Mouse (Mus musculus) granulocyte monocyte progenitor cell, adult 5-6 weeks (primary cell): ENCODE measurements around the gene Galnt2. TPM values are rescaled to one million over a fixed set of nuclear protein-coding genes. Genes with fewer than 3 reads are reported as not detected.
A peak's percentile ranks its signal among the peaks of the same experiment; 100 is the strongest.

Experiments
- ATAC-seq: replicated peaks from 2 replicates; pipeline ENCODE4 v1.8.0; 2016; ENCODE audit warnings: mild to moderate bottlenecking, moderate TSS enrichment, inconsistent platforms; ENCODE audit not compliant: poor library complexity, severe bottlenecking
- total RNA-seq, 2 experiments: library from RNA; stranded (forward) in 1 of 2; stranded (reverse) in 1 of 2; fragments of 200-712, 200-1000 nt in 1 of 2; fragments of >200 nt in 1 of 2; fragmentation: Nextera tagmentation in 1 of 2; gene quantifications; 2 replicates each; pipeline ENCODE4 v1.2.3; 2014 to 2017

Gene Galnt2
- total RNA-seq (2014; fragmentation: Nextera tagmentation) (25.6 and 48.0 TPM in 2 replicates), total RNA-seq (2017) (20.4 and 32.7 TPM in 2 replicates)

DNA sequence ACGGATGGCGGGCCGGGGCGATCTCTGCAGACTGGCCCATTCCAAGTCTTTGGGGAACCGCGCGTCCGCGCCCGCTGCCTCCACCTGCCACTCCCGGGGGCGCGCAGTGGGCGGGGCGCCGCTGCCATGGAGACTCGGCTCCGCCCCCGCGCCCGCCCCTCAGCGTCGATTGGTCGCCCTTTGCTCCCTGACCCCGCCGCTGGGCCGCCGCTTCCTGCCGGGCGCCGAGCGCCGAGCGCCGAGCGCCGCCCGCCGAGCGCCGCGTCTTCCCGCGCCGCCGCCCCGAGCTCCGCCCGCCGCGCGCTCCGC, at the start of gene Galnt2:
Gene Galnt2, plus strand, starts transcription at position 216 of the 309 bp plus-strand sequence.
- ATAC-seq, result peak; percentile 85

DNA sequence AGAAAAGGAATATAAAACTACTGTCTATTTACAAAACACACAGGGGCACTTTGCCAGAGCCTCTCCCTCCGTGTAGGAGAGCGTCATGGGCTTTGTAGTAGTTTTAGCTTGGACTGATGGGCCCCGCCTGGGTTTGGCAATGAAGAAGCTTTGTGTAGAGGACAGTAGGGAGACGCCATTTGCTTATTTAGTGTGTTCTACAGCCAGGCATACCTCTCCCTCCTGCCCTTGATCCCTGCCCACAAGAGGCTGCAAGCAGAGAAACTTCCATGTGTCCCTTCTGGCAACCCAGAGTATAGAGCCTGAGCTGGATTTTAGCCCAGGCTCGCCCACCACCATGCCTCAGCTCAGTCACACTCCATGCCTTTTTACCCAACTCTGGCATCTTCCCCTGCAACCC, 49.4 kb upstream of the Galnt2 start:
- no peak for ATAC-seq

DNA sequence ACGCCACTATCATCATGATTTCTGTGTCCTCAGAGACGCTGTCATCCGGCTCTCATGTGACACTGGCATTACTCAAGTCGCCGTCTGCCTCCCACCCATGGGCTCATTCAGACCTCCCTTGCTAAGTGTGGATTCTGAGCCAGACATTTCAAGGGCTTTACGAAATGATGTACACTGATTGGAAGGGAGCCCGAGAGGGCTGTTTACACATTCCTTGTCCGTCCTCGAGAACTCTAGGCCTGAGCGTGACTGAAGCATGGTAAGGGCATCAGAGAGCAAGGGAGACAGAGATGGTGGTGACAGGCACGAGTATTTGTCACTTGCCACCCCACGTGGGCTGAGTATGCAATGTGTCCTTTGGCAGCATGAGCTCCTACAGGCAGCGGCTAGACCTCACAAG, 49.0 kb upstream of the Galnt2 start:
- no peak for ATAC-seq

DNA sequence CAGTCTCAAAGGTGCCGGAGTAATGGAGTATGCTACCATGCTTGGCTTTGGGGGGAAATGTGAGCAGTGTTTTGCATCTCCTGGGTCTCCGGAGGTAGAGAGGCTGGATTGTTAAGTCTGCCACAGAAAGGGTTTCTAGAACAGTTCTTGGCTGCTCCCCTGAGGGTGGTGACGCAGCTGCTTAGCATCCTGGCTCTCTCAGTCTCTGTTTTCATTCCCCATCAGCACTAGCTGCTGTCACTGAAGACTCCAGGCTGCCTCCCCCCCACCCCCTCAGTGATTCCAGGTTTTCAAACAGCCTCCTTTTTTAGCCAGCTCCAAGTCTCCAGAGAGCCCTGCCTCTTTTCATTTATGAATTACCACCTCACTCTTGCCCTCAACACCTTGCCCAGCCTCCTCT, 47.1 kb upstream of the Galnt2 start:
- ATAC-seq, result no peak

DNA sequence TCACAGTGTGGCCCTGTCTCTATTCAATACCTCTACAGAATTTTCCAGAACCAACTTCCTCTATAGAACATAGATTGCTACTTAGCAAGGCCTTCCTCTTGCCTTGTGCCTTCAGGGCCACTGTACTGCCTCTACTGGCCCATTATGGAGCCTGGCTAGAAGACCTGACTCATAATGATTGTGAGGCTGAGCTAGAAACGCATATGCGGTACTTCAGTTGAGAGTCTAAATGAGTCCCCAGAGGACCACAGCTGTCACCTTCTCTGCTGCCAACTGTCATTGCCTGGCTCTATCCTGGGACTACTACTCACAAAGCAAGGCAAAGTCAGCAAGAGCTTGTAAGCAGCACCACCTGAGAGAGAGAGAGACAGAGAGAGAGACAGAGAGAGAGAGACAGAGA, 46.7 kb upstream of the Galnt2 start:
- ATAC-seq, result no peak

DNA sequence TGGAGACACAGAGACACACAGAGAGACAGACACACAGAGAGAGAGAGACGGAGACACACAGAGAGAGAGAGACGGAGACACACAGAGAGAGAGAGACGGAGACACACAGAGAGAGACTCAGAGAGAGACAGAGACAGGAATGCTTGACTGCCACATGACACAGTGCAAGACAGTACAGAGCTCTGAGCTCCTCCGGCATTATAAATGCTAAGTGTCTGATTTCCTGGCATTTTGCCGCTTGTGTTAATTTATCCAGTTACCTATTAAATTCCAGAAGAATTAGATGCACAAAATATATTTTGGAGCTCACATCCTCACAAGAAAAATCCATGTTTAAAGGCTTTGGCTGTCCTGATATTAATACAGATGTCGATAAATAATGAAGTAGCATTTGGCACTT, 46.1 kb upstream of the Galnt2 start:
- ATAC-seq, result no peak

DNA sequence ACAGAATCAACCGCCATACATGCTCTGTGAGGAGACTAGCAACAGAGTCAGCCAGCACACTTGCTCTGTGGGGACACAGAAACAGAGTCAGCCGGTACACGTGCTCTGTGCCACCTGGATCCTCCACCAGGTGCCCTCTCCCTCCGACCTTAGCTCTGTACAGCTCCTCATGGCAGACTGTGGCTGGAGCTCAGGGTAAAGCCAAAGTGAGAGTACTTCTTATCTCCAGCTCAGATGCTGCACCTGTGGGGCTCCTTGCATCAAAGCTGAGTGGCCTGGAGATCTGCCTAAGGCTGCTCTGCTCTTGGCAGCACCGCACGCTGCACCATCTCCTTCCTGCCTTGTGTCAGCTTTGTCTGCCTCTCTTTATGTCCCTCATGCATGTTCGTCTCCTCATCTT, 40.8 kb upstream of the Galnt2 start:
- no peak for ATAC-seq

DNA sequence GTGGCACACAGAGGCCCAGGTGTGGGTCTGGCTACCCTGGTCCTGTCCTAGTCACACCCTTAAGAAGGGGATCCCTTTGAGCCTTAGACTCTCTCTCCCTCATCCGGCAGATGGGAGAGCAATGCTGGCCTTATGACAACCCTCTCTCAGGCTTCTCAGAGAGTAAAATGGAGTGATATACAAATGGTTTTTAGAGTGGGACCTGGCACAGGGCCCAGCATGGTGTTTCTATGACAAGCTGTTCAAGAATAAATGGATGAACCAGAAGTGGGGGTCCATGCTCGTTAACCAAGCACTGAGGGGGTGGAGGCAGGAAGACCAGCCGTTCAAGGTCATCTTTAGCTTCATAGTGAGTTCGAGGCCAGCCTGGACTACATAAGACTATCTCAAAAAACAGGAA, 38.9 kb upstream of the Galnt2 start:
- ATAC-seq, result no peak

DNA sequence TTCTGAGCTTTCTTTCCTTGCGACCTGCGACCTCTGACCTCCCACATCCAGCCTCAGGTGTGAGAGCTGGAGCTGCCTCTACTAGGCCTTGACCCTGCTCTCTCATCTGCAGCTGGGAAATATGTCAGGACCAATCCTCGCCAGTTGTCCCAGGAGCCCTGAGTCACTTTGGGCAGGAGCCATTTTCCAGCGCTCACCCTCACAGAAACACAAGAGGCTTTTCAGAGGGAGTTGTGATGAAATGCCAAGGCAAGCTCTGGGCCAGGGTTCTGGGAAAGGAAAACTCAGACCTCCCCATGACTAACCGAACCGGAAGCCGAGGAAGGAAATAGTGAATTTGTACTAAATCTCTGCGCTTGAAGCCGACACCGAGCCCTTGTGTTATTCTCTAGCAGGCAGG, 38.2 kb upstream of the Galnt2 start:
- no peak for ATAC-seq

DNA sequence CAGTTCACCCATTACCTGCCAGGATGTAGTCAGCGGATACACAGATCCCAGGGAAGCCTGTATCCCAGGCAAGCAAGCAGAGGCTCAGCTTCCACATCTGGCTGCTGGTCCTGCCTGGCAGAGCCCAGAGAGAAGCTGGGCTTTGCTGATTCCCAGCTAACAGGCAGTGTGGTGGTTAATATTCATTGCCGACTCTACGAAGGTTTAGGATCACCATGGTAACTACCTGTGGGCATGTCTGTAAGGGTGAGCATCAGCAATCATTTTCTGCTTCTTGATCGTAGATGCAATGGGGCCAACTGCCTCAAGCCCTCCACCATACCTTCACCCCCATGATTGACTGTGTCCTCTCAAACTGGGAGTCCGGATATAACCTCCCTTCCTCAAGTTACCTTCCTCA, 37.2 kb upstream of the Galnt2 start:
- no peak for ATAC-seq

DNA sequence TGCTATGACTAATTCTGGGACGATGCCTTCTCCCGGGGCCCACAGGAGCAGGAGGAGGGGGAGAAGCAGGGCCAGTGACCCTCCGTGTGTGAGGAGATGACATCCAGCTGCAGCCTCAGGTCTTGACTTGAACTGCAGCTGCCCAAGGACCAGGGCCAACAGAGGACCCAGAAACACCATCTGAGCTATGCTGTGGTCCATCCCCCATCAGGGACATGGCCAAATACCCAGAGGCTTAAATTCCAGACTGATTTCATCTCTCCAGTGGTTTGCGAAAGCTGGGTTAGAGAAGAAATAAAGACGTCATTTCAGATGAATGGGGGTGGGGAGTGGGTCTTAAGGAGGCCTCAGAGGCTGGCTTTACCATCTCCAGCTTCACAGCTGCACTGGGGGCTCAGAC, 35.0 kb upstream of the Galnt2 start:
- ATAC-seq, result no peak

DNA sequence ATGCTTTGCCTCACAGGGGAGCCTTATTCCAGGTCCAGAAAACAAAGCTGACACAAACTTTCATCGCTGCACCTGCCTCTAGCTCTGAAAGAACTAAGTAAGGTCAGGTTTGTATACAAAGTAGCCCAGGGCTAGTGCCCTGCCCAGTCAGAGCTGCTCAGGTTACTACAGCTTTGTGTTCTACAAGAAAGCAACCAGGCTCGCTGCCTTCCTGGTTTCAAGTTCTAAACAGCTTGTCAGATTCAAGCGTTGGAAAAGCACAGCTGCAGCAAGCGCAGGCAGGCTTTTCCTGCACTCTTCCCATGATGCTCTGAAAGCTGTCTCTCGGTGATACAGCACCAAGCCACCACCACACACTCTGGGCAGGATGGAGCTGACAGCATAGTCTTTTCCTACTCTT, 34.4 kb upstream of the Galnt2 start:
- no peak for ATAC-seq

DNA sequence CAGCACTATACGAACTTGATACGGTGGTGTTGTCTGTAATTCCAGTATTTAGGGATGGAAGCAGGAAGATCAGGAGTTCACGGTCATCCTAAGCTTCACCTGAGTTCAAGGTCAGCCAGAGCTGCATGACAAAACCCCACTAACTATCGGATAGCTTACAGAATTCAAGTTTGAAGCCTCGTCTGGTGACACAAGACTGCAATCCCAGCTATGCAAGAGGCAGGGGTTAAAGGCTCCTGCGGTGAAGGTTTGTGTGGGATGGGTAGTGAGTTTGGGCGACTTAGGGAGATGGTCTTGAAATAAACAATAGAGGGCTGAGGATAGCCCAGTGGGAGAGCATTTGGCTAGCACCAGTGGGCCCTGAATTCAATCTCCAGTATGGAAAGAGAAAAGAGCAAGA, 33.0 kb upstream of the Galnt2 start:
- no peak for ATAC-seq

DNA sequence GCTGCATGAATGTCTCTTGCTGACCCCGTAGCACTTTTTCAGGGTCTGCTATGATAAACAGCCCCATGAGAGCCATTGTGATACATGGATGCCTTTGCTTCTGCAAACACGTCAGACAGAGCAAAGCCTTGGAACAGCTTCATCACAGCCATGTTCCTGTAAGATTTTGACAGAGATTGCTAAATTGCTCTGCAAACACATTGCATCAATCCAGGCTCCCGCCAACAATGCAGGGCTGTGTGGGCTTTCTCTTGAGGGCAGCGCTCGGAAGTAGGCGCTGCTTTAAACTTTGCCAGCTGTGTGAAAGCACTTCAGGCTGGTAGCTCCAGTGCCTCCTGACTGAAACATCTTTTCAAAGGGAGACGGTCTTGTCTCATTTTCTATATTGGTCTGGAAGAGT, 30.8 kb upstream of the Galnt2 start:
- peak; percentile 78 for ATAC-seq

DNA sequence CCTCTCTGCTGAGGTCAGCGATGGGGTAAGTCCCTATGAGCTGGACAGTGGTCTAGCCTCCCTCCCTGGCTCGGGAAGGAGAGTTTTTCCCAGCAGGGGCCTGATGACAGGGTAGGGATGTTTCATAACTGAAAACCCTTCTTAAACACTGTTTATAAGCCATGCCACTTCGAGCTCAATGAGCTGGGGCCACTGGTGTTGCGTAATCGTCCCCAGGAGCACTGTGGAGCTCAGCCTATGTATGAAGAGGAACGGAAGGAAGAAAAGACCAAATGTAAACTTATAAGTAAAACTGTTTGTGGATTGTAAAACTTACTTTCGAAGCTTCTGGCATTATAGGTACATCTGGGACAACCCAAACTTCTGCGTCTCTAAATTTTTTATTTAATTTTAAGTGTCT, 29.5 kb upstream of the Galnt2 start:
- ATAC-seq, result peak; percentile 56

DNA sequence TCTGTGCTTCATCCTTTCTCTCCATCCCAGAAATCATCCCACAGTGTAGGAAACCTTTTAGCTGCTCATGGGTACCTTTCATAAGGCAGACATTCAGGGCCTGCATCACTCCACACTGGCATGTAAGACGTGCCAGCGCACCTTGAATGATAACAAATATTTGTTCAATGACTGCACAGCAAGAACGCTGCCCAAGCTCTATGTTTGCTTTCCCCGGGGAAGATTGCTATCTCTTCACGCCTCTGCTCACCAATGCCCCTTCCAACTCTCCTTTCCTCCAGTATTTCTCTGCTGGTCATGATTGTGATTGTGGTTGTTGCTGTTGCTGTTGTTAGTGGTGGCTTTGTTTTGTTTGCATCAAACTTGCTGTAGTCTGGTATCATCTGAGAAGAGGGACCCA, 28.3 kb upstream of the Galnt2 start:
- no peak for ATAC-seq

DNA sequence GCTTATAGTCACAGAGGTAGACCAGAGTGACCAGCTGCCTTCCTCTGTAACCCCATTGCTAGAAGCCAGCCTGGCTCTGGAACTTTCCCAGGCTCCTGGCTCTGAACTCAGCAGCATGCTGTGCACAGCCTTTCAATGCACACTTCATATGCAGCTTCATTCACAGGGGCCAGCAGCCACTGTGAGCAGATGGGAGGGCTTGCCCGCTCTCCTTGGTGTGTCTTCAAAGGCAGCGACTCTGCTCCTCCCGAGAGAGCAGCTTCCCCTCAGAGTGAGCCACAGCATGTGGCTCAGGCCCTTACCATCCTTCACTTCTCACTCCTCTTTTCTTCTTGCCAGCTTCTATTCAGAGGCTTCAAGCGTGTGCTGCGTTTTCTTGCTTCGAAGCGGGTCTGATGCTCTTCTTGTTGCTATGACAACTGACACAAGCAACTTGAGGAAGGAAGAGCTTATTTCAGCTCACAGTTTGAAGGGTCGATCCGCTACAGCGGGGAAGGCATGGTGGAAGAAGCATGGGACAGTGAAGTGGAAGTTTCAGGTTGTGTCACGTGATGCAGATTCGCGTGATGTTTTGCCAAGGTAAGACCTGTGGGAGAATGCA, 27.1 kb upstream of the Galnt2 start:
- ATAC-seq, result no peak

DNA sequence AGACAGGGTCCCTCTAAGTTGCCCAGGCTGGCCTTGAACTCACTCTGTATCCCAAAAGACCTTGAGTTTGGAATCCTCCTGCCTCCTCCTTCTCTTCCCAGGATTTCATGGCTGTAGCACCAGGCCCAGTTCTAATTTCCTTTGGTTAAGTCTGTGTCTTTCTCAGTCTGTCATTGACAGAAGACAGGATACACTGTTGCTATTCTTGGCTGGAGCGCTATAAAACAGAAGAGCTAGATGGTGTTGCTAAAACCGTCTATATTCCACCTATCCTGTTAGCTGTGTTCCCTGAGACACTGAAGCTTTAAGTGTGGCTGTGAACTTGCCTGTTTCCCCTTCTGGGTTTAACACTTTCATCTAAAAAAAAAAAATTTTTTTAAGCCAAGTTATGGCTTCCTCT, 19.0 kb upstream of the Galnt2 start:
- ATAC-seq, result no peak

DNA sequence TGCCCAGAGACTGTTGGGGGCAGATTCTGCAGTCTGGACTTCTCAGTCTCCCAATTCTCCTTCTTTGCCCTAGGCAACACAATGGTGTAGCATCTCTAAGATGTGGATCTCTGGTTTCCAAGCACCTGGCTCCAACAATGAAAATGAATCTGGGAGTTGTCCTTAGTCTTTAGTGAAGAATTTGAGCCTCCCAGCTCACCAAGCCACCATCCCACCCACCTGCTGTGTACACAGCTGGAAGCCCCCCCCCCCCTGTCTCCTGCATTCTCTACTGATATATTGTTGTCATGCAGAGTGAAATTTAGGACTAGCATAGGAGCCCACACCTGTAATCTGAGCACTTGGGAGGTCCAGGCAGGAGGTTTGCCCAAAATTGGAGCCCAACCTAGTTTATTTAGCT, 14.2 kb upstream of the Galnt2 start:
- no peak for ATAC-seq

DNA sequence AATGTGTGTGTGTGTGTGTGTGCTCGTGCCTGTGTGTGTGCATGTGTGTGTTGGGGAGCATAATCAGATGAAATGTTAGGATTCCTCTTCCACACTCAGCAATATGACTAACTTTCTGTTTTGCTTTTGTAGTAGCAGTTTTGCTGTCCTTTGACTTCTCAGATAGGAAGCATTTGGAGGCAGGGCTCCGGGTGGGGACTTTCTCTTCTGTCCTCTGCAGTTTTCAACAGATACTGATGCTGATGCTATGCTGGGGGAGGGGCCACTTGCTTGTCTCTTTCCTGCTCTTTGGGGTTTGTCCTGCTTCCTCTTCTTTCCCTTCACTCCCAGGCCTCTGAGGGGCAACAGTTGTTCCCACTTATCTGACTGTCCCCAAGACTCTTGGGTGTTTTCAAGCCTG, 1.3 kb upstream of the Galnt2 start:
- ATAC-seq, result peak; percentile 35

DNA sequence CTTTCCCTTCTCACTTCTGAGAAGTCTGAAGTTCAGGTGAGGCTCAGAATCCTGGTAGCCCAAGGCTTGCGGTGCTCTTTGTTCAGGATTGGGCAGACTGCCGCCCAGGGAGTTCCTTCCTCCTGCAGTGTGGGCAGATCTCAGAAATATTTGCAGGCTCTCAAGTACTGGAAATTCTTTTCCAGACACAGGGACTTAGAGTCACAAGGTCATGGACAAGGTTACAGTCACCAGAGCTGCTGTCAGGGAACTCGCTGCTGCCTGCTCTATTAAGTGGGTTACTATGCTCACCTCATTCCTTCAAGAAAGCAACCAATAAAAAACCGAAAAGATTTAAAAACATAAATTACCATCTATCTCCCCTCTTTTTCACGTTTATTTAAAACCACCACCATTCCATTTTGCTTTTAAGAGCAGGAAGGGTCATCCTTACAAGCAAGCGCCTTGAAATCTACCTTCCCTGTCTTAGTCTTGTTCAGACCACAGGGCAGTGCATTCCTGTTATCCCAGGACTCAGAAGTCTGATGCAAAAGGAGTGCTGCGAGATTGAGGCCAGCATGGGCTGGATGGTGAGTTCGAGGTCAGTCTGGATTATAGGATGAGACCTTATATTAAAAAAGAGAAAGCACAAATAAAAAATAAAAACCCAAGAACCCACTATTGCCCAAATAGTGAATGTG, 555 bp upstream of the Galnt2 start:
- no peak for ATAC-seq

DNA sequence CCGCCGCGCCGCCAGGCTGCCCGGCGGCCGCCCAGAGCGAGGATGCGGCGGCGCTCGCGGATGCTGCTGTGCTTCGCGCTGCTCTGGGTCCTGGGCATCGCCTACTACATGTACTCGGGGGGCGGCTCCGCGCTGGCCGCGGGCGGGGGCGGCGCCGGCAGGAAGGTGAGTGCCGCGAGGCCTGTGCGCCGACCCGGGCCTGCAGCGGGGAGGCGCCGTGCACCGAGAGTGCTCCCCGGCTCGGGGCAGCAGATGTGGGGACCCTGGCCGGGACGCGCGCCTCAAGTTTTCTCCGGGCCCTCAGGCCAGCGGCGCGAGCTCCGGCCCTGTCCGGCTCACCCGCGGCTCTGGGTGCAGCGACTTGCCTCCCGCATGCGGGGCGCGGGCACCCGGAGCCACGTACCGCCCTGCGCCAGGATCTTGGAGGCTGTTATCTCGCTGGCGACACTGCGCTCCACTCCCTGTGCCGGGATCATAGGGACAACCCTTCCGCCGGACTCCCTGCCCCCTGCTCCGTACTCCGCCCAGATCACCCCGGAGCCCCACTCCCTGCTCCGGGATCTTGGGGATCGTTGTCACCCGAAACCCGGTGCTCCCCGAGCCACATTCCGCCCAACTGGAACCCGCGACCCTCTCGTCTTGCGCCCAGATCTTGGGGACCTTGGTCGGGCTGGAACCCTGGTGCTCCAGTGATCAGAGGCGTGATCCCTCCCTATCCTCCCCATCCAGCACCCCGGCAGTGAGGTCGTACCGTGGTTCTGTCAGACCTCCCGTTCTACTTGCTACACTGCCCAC, 491 bp downstream of the Galnt2 start:
- peak; percentile 22 for ATAC-seq
